Mouse (Mus musculus): ENCODE measurements at regions not wholly inside any gene's neighbourhood (a gene's known extent, or its start where the extent isn't known, plus 50 kb on each side); places are given as distances from the start of the nearest gene placed in this dataset.

- Histone ChIP-seq H3K27me3 (replicated peaks) (no peaks in the 10 kb centered on the region), H3K27ac (no peak overlapping the region), H3K4me3 (no peak overlapping the region), H3K9me3 (no peaks in the 10 kb centered on the region), H3K4me1 (no peaks in the 10 kb centered on the region), H3K4me2 (replicated peaks) (no peak overlapping the region), H3K36me3 (no peaks in the 10 kb centered on the region), H3K9ac (no peak overlapping the region)
- WGBS = 72% methylated on average over 6 of the region's 6 CpGs
- no peak for ATAC-seq (ENCODE audit: low FRiP score, low read depth)
Measured at GRCm38 (mm10) chr1:77109861-77110785, 404.8 kb downstream of the Epha4 start.

- H3K9ac ChIP-seq = no peak overlapping the region
- 59% methylated on average over 3 of the region's 3 CpGs for WGBS
- H3K4me2 ChIP-seq (replicated peaks) = no peak overlapping the region
- H3K4me3 ChIP-seq = no peak overlapping the region
- H3K9me3 ChIP-seq = no peaks in the 10 kb centered on the region
- H3K27me3 ChIP-seq (replicated peaks) = no peaks in the 10 kb centered on the region
- H3K4me1 ChIP-seq = no peaks in the 10 kb centered on the region
- no peak overlapping the region for H3K27ac ChIP-seq
- ATAC-seq (ENCODE audit: low FRiP score, low read depth) = no peak
- no peaks in the 10 kb centered on the region for H3K36me3 ChIP-seq
Measured at GRCm38 (mm10) chr1:77128411-77128810, 386.5 kb downstream of the Epha4 start.

GRCm38 (mm10) chr1:77137663-77138062, 377.2 kb downstream of the Epha4 start:
- H3K36me3 ChIP-seq = no peaks in the 10 kb centered on the region
- no peaks in the 10 kb centered on the region for H3K9me3 ChIP-seq
- 0 out of 2 replicates have a peak, but pooled peaks cover 3% of the 10 kb centered on the region for H3K4me1 ChIP-seq
- H3K27ac ChIP-seq = no peak overlapping the region
- no peak overlapping the region for H3K4me2 ChIP-seq (replicated peaks)
- no peaks in the 10 kb centered on the region for H3K27me3 ChIP-seq (replicated peaks)
- WGBS = 4% methylated on average over 6 of the region's 6 CpGs
- no peak overlapping the region for H3K9ac ChIP-seq
- no peak overlapping the region for H3K4me3 ChIP-seq
- ATAC-seq (ENCODE audit: low FRiP score, low read depth) = no peak

GRCm38 (mm10) chr1:77140906-77141305, 374.0 kb downstream of the Epha4 start:
- ATAC-seq (ENCODE audit: low FRiP score, low read depth) = no peak
- Histone ChIP-seq H3K27me3 (replicated peaks) (no peaks in the 10 kb centered on the region), H3K9ac (no peak overlapping the region), H3K9me3 (no peaks in the 10 kb centered on the region), H3K27ac (no peak overlapping the region), H3K36me3 (no peaks in the 10 kb centered on the region), H3K4me3 (no peak overlapping the region), H3K4me1 (0 out of 2 replicates have a peak, but pooled peaks cover 3% of the 10 kb centered on the region), H3K4me2 (replicated peaks) (no peak overlapping the region)
- WGBS = 52% methylated on average over 7 of the region's 7 CpGs

GRCm38 (mm10) chr1:77148052-77148451, 366.8 kb downstream of the Epha4 start:
- Histone ChIP-seq H3K9ac (no peak overlapping the region), H3K4me3 (no peak overlapping the region), H3K27ac (no peak overlapping the region), H3K9me3 (no peaks in the 10 kb centered on the region), H3K36me3 (no peaks in the 10 kb centered on the region), H3K4me2 (replicated peaks) (no peak overlapping the region), H3K27me3 (replicated peaks) (no peaks in the 10 kb centered on the region), H3K4me1 (no peaks in the 10 kb centered on the region)
- WGBS = 96% methylated on average over 4 of the region's 4 CpGs
- ATAC-seq (ENCODE audit: low FRiP score, low read depth) = no peak

- Histone ChIP-seq H3K4me3 (no peak overlapping the region), H3K27me3 (replicated peaks) (no peaks in the 10 kb centered on the region), H3K4me2 (replicated peaks) (no peak overlapping the region), H3K27ac (no peak overlapping the region), H3K9ac (no peak overlapping the region), H3K4me1 (no peaks in the 10 kb centered on the region), H3K9me3 (no peaks in the 10 kb centered on the region), H3K36me3 (no peaks in the 10 kb centered on the region)
- no peak for ATAC-seq (ENCODE audit: low FRiP score, low read depth)
- 78% methylated on average over 4 of the region's 4 CpGs for WGBS
Measured at GRCm38 (mm10) chr1:77168316-77168715, 346.6 kb downstream of the Epha4 start.

- no peaks in the 10 kb centered on the region for H3K4me1 ChIP-seq
- H3K9me3 ChIP-seq = no peaks in the 10 kb centered on the region
- H3K27me3 ChIP-seq (replicated peaks) = no peaks in the 10 kb centered on the region
- ATAC-seq (ENCODE audit: low FRiP score, low read depth) = no peak
- 83% methylated on average over 1 of the region's 1 CpGs for WGBS
- no peak overlapping the region for H3K27ac ChIP-seq
- H3K4me3 ChIP-seq = no peak overlapping the region
- H3K9ac ChIP-seq = no peak overlapping the region
- no peak overlapping the region for H3K4me2 ChIP-seq (replicated peaks)
- H3K36me3 ChIP-seq = no peaks in the 10 kb centered on the region
Measured at GRCm38 (mm10) chr1:77172463-77172862, 342.4 kb downstream of the Epha4 start.

GRCm38 (mm10) chr1:77174801-77175200, 340.1 kb downstream of the Epha4 start:
- Histone ChIP-seq H3K36me3 (no peaks in the 10 kb centered on the region), H3K9me3 (no peaks in the 10 kb centered on the region), H3K4me2 (replicated peaks) (no peak overlapping the region), H3K9ac (no peak overlapping the region), H3K27ac (no peak overlapping the region), H3K27me3 (replicated peaks) (no peaks in the 10 kb centered on the region), H3K4me3 (no peak overlapping the region), H3K4me1 (no peaks in the 10 kb centered on the region)
- no peak for ATAC-seq (ENCODE audit: low FRiP score, low read depth)
- WGBS = 84% methylated on average over 4 of the region's 4 CpGs

GRCm38 (mm10) chr1:77175214-77175613, 339.7 kb downstream of the Epha4 start:
- Histone ChIP-seq H3K9me3 (no peaks in the 10 kb centered on the region), H3K4me3 (no peak overlapping the region), H3K4me1 (no peaks in the 10 kb centered on the region), H3K27ac (no peak overlapping the region), H3K36me3 (no peaks in the 10 kb centered on the region), H3K4me2 (replicated peaks) (no peak overlapping the region), H3K27me3 (replicated peaks) (no peaks in the 10 kb centered on the region), H3K9ac (no peak overlapping the region)
- 54% methylated on average over 3 of the region's 3 CpGs for WGBS
- no peak for ATAC-seq (ENCODE audit: low FRiP score, low read depth)

GRCm38 (mm10) chr1:77176516-77176915, 338.4 kb downstream of the Epha4 start:
- 92% methylated on average over 2 of the region's 2 CpGs for WGBS
- no peaks in the 10 kb centered on the region for H3K36me3 ChIP-seq
- no peaks in the 10 kb centered on the region for H3K9me3 ChIP-seq
- no peak for ATAC-seq (ENCODE audit: low FRiP score, low read depth)
- no peaks in the 10 kb centered on the region for H3K27me3 ChIP-seq (replicated peaks)
- H3K4me2 ChIP-seq (replicated peaks) = no peak overlapping the region
- no peak overlapping the region for H3K9ac ChIP-seq
- H3K27ac ChIP-seq = no peak overlapping the region
- no peak overlapping the region for H3K4me3 ChIP-seq
- no peaks in the 10 kb centered on the region for H3K4me1 ChIP-seq

- Histone ChIP-seq H3K4me1 (no peaks in the 10 kb centered on the region), H3K4me2 (replicated peaks) (no peak overlapping the region), H3K9ac (no peak overlapping the region), H3K27ac (no peak overlapping the region), H3K9me3 (no peaks in the 10 kb centered on the region), H3K36me3 (no peaks in the 10 kb centered on the region), H3K27me3 (replicated peaks) (no peaks in the 10 kb centered on the region), H3K4me3 (no peak overlapping the region)
- ATAC-seq (ENCODE audit: low FRiP score, low read depth) = no peak
- WGBS = 85% methylated on average over 2 of the region's 2 CpGs
Measured at GRCm38 (mm10) chr1:77183965-77184364, 330.9 kb downstream of the Epha4 start.

GRCm38 (mm10) chr1:77190141-77190540, 324.7 kb downstream of the Epha4 start:
- H3K4me2 ChIP-seq (replicated peaks) = no peak overlapping the region
- no peak overlapping the region for H3K27ac ChIP-seq
- no peak overlapping the region for H3K4me3 ChIP-seq
- H3K4me1 ChIP-seq = no peaks in the 10 kb centered on the region
- H3K36me3 ChIP-seq = no peaks in the 10 kb centered on the region
- no peaks in the 10 kb centered on the region for H3K27me3 ChIP-seq (replicated peaks)
- H3K9me3 ChIP-seq = no peaks in the 10 kb centered on the region
- no peak for ATAC-seq (ENCODE audit: low FRiP score, low read depth)
- 71% methylated on average over 3 of the region's 3 CpGs for WGBS
- no peak overlapping the region for H3K9ac ChIP-seq

Measured in neural tube, embryonic 12.5 days (tissue).